Mouse (Mus musculus) limb, embryonic 11.5 days (tissue): ENCODE data around the gene 9630041A04Rik. TPM values are rescaled to one million over a fixed set of nuclear protein-coding genes. Genes with fewer than 3 reads are reported as not detected.

Source experiments
- ATAC-seq: fragments of 200-750 bp; cut with Nextera tagmentation; 2 replicates; pipeline ENCODE4 v1.8.0; 2017; ENCODE audit warnings: low read depth; ENCODE audit not compliant: insufficient number of reproducible peaks, low FRiP score, low TSS enrichment
- DNase-seq: peaks from one replicate; pipeline ENCODE4 v3.0.0-alpha.2; 2015; ENCODE audit warnings: low spot score
- H3K27ac ChIP-seq: fragments of 300-500 bp; sonication (generic); replicated peaks from 2 replicates; pipeline ENCODE4 v1.5.1; 2014; ENCODE audit warnings: low read depth, mild to moderate bottlenecking, low read length
- H3K27me3 ChIP-seq: fragments of 300-500 bp; sonication (generic); 2 replicates; pipeline ENCODE4 v1.6.1; 2014; ENCODE audit warnings: mild to moderate bottlenecking, low read length, mixed read lengths; ENCODE audit not compliant: control insufficient read depth, insufficient read depth
- H3K36me3 ChIP-seq: fragments of 300-500 bp; sonication (generic); 2 replicates; pipeline ENCODE4 v1.6.1; 2014; ENCODE audit warnings: mild to moderate bottlenecking, low read length, moderate library complexity, mixed read lengths; ENCODE audit not compliant: control insufficient read depth, insufficient read depth
- H3K4me1 ChIP-seq: fragments of 300-500 bp; sonication (generic); 2 replicates; pipeline ENCODE4 v1.6.1; 2014; ENCODE audit warnings: low read length, mixed read lengths; ENCODE audit not compliant: control insufficient read depth, insufficient read depth
- H3K4me2 ChIP-seq: fragments of 300-500 bp; sonication (generic); 2 replicates; pipeline ENCODE4 v1.6.1; 2014; ENCODE audit warnings: low read depth, mild to moderate bottlenecking, moderate library complexity; ENCODE audit not compliant: severe bottlenecking
- H3K4me3 ChIP-seq: fragments of 300-500 bp; sonication (generic); 2 replicates; pipeline ENCODE4 v1.5.1; 2014; ENCODE audit warnings: low read depth, low read length
- H3K9ac ChIP-seq: fragments of 300-500 bp; sonication (generic); 2 replicates; pipeline ENCODE4 v1.6.1; 2014; ENCODE audit warnings: mild to moderate bottlenecking, low read length
- H3K9me3 ChIP-seq: fragments of 300-500 bp; sonication (generic); 2 replicates; pipeline ENCODE4 v1.6.1; 2016; ENCODE audit warnings: low read length; ENCODE audit not compliant: control insufficient read depth
- WGBS: fragments of 180-500 bp; shearing (Covaris S2); extraction: QIAGEN DNeasy Blood & Tissue Kit; methylation state at CpG from one replicate; pipeline ENCODE4 v1.1.7; 2014; 5-methylcytosine and 5-hydroxymethylcytosine counted together
- polyA plus RNA-seq: library from polyadenylated mRNA; unstranded; fragments of >200 nt; fragmentation: Nextera tagmentation; extraction: Ambion mirVana; gene quantifications from 2 replicates; pipeline ENCODE4 v1.2.1, GENCODE M21; 2014

The 9630041A04Rik gene
- polyA plus RNA-seq, 1 experiment from 2014 or later = not detected

- Histone ChIP-seq H3K4me2 (no peak overlapping the region), H3K36me3 (no peaks in the 10 kb centered on the region), H3K4me1 (no peaks in the 10 kb centered on the region), H3K27me3 (no peaks in the 10 kb centered on the region), H3K9me3 (no peaks in the 10 kb centered on the region), H3K27ac (no peak overlapping the region), H3K4me3 (no peak overlapping the region), H3K9ac (no peak overlapping the region)
- ATAC-seq (no peak), DNase-seq (no peak)
- 67% methylated on average over 6 of the region's 6 CpGs for WGBS
These were observed 46.2 kb downstream of the 9630041A04Rik start for GRCm38 (mm10) chr9:101907747-101908255.

GRCm38 (mm10) chr9:101908849-101909248, 47.2 kb downstream of the 9630041A04Rik start:
- no peaks in the 10 kb centered on the region for H3K36me3 ChIP-seq
- 84% methylated on average over 5 of the region's 5 CpGs for WGBS
- no peaks in the 10 kb centered on the region for H3K9me3 ChIP-seq
- no peak overlapping the region for H3K4me2 ChIP-seq
- ATAC-seq = no peak
- no peaks in the 10 kb centered on the region for H3K27me3 ChIP-seq
- H3K4me3 ChIP-seq = no peak overlapping the region
- H3K27ac ChIP-seq = no peak overlapping the region
- H3K9ac ChIP-seq = no peak overlapping the region
- DNase-seq = no peak
- no peaks in the 10 kb centered on the region for H3K4me1 ChIP-seq

GRCm38 (mm10) chr9:101909491-101909890, 47.9 kb downstream of the 9630041A04Rik start:
- ATAC-seq (no peak), DNase-seq (no peak)
- Histone ChIP-seq H3K4me2 (no peak overlapping the region), H3K27ac (no peak overlapping the region), H3K36me3 (no peaks in the 10 kb centered on the region), H3K4me1 (no peaks in the 10 kb centered on the region), H3K9ac (no peak overlapping the region), H3K9me3 (no peaks in the 10 kb centered on the region), H3K4me3 (no peak overlapping the region), H3K27me3 (no peaks in the 10 kb centered on the region)
- WGBS = 89% methylated on average over 4 of the region's 4 CpGs

DNA sequence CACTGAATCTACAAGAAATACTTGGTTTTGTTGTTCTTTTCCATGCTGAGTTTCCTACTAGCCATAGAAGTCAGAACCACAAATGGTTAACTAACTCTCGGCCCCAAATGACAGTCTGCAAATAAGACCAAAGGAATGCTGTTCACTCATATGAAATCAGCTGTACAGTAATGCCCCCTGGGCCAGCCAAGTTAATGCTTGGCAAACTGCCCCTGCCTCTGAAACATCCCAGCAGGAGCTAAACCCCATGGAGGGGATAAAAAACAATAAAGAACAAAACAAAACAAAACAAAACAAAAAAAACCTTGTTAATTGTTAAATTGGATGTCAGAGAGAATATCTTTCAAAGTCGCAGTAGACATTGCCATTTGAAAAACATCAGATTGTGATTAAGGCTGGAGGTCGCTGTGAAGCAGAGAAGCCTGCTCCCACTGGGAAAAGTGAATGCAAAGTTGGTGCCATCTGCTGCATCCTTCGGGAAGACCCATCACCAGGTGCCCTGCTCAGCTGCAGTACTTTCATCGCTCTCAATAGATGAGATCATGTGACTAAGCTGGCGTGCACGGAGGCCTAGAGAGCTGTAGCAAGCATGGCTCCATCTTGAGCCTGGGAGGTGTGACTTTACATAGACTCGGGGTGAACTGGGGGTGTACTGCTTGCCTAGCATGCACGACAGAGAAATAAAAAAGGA, 49.7 kb downstream of the 9630041A04Rik start:
- H3K9me3 ChIP-seq = no peaks in the 10 kb centered on the region
- ATAC-seq (no peak), DNase-seq (no peak)
- H3K4me1 ChIP-seq = no peaks in the 10 kb centered on the region
- H3K36me3 ChIP-seq = no peaks in the 10 kb centered on the region
- no peak overlapping the region for H3K4me3 ChIP-seq
- H3K27me3 ChIP-seq = no peaks in the 10 kb centered on the region
- no peak overlapping the region for H3K4me2 ChIP-seq
- H3K27ac ChIP-seq = no peak overlapping the region
- 71% methylated on average over 9 of the region's 9 CpGs for WGBS
- no peak overlapping the region for H3K9ac ChIP-seq

GRCm38 (mm10) chr9:101915082-101915481, 53.4 kb downstream of the 9630041A04Rik start:
- H3K27me3 ChIP-seq = no peaks in the 10 kb centered on the region
- H3K9ac ChIP-seq = no peak overlapping the region
- no peak overlapping the region for H3K27ac ChIP-seq
- DNase-seq (no peak), ATAC-seq (no peak)
- no peaks in the 10 kb centered on the region for H3K36me3 ChIP-seq
- H3K4me2 ChIP-seq = no peak overlapping the region
- WGBS = 83% methylated on average over 2 of the region's 2 CpGs
- H3K4me1 ChIP-seq = no peaks in the 10 kb centered on the region
- no peak overlapping the region for H3K4me3 ChIP-seq
- no peaks in the 10 kb centered on the region for H3K9me3 ChIP-seq

GRCm38 (mm10) chr9:101918771-101919170, 57.1 kb downstream of the 9630041A04Rik start:
- Histone ChIP-seq H3K4me1 (no peaks in the 10 kb centered on the region), H3K36me3 (no peaks in the 10 kb centered on the region), H3K9me3 (no peaks in the 10 kb centered on the region), H3K4me2 (no peak overlapping the region), H3K27me3 (no peaks in the 10 kb centered on the region), H3K27ac (no peak overlapping the region), H3K4me3 (no peak overlapping the region), H3K9ac (no peak overlapping the region)
- WGBS = 86% methylated on average over 4 of the region's 4 CpGs
- ATAC-seq (no peak), DNase-seq (no peak)

- Histone ChIP-seq H3K4me3 (no peak overlapping the region), H3K27ac (no peak overlapping the region), H3K27me3 (no peaks in the 10 kb centered on the region), H3K4me2 (no peak overlapping the region), H3K9ac (no peak overlapping the region), H3K9me3 (no peaks in the 10 kb centered on the region), H3K4me1 (no peaks in the 10 kb centered on the region), H3K36me3 (no peaks in the 10 kb centered on the region)
- no peak for DNase-seq
- 81% methylated on average over 5 of the region's 5 CpGs for WGBS
- no peak for ATAC-seq
These were observed 57.7 kb downstream of the 9630041A04Rik start for GRCm38 (mm10) chr9:101919324-101919723.

DNA sequence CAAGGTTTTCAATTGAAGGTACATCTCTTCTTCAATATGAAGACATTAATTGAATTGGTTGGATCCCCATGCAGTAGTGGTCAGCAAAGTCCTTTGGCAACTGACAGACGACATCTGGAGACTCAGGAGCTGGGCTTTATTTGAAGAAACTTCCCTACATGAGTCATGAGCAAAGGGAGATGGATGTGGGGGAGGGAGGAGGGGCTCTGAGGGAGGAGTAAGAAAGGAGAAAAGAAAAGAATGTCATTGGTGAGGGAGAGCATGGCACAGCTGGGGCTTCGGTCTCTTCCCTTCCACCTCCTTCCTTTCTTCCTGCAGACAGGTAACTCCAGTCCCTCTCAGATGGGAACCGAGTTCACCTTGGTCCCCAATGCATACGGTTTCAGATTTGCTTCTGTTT, 61.2 kb downstream of the 9630041A04Rik start:
- DNase-seq = no peak

GRCm38 (mm10) chr9:101924829-101925228, 63.2 kb downstream of the 9630041A04Rik start:
- Histone ChIP-seq H3K4me1 (no peaks in the 10 kb centered on the region), H3K4me2 (no peak overlapping the region), H3K36me3 (no peaks in the 10 kb centered on the region), H3K27me3 (no peaks in the 10 kb centered on the region), H3K4me3 (no peak overlapping the region), H3K9me3 (no peaks in the 10 kb centered on the region), H3K27ac (no peak overlapping the region), H3K9ac (no peak overlapping the region)
- ATAC-seq = no peak
- 66% methylated on average over 4 of the region's 4 CpGs for WGBS
- DNase-seq = no peak

More for the DNA sequence above, 61.2 kb downstream of the 9630041A04Rik start:
- Histone ChIP-seq H3K9me3 (no peaks in the 10 kb centered on the region), H3K27me3 (no peaks in the 10 kb centered on the region), H3K9ac (no peak overlapping the region), H3K4me2 (no peak overlapping the region), H3K4me1 (no peaks in the 10 kb centered on the region), H3K36me3 (no peaks in the 10 kb centered on the region), H3K4me3 (no peak overlapping the region), H3K27ac (no peak overlapping the region)
- no peak for ATAC-seq
- 72% methylated on average over 4 of the region's 4 CpGs for WGBS
